In the genomic region with DNA sequence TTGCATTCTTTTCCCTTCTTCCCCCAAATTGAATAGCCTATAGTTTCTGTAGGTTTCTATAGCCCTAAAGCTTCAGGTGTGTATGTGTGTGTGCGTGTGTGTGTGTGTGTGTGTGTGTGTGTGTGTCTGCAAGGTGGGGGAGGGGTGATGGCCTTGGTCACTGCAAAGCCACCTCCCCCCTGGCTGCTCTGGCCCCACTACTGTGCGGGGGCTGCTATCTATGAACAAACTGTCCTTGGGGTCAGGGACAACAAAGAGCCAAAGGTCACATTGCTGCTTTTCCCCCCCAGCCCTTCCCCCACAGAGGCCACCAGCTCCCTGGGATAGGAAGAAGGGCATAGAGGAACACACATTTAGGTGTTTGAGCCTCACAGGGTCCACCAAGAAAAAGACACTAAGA, we compare ENCODE assay signal across 17 mouse cellular contexts. TPM values are rescaled to one million over a fixed set of nuclear protein-coding genes. Genes with fewer than 3 reads are reported as not detected.
DNase-seq lines count a peak whose midpoint lies in the region; ATAC-seq and TF ChIP-seq lines count a peak whose summit lies in the region.
"Had no signal": no experiment of that assay in that cellular context is flagged by ENCODE, and none has a peak within 500 bp of the region (broad histone marks: within the 10 kb centered on the region; RNA-seq: fewer than 3 reads in every experiment).

No protein-coding gene starts in this region.

- no peak for TF ChIP-seq CTCF in intestine, postnatal 0 days (IDR thresholded peaks at IDR 0.05; ENCODE audit: low read depth)

- peak overlapping the region; percentile 84; the same call in 1 of the 2 replicates for H3K4me2 ChIP-seq in heart, embryonic 11.5 days
- H3K4me2 ChIP-seq in embryonic facial prominence, embryonic 13.5 days, result peak overlapping the region; percentile 69; the same call in 1 of the 2 replicates
- H3K4me2 ChIP-seq in intestine, postnatal 0 days (replicated peaks; ENCODE audit: low read depth), result peak overlapping the region; percentile 67; the same call in 1 of the 2 replicates
- peak overlapping the region; percentile 60 for H3K4me2 ChIP-seq in liver, embryonic 13.5 days

- H3K27ac ChIP-seq in heart, embryonic 11.5 days (ENCODE audit: low read depth, low read length), result no peak overlapping the region
- H3K27ac ChIP-seq in embryonic facial prominence, embryonic 13.5 days, result 0 out of 2 replicates have a peak overlapping the region, but pooled peaks have one; percentile 73
- H3K27ac ChIP-seq in intestine, postnatal 0 days (ENCODE audit: low read depth, low read length), result no peak overlapping the region
- peak overlapping the region; percentile 78; the same call in 1 of the 2 replicates for H3K27ac ChIP-seq in liver, embryonic 13.5 days
- H3K27ac ChIP-seq: forebrain, embryonic 15.5 days had no signal

- 42% methylated on average over 2 of the region's 2 CpGs for WGBS in heart, embryonic 11.5 days (ENCODE audit: insufficient replicate concordance)
- WGBS in embryonic facial prominence, embryonic 13.5 days, result 55% methylated on average over 2 of the region's 2 CpGs
- WGBS in intestine, postnatal 0 days, result 31% methylated on average over 2 of the region's 2 CpGs
- WGBS in liver, embryonic 13.5 days (ENCODE audit: insufficient replicate concordance), result 14% methylated on average over 2 of the region's 2 CpGs

- no peak overlapping the region for H3K4me3 ChIP-seq in heart, embryonic 11.5 days (ENCODE audit: low read depth, low read length)
- H3K4me3 ChIP-seq in embryonic facial prominence, embryonic 13.5 days, result no peak overlapping the region
- H3K4me3 ChIP-seq in intestine, postnatal 0 days (ENCODE audit: low read depth, low read length), result no peak overlapping the region
- no peak overlapping the region for H3K4me3 ChIP-seq in liver, embryonic 13.5 days (replicated peaks)

- peaks cover 9% of the 10 kb centered on the region for H3K4me1 ChIP-seq in heart, embryonic 11.5 days (ENCODE audit: control insufficient read depth, insufficient read depth, low read length)
- H3K4me1 ChIP-seq in embryonic facial prominence, embryonic 13.5 days, result peaks cover 12% of the 10 kb centered on the region; the same call in 1 of the 2 replicates
- 0 out of 2 replicates have a peak, but pooled peaks cover 5% of the 10 kb centered on the region for H3K4me1 ChIP-seq in intestine, postnatal 0 days (replicated peaks; ENCODE audit: control insufficient read depth, insufficient read depth, low read length)
- H3K4me1 ChIP-seq in liver, embryonic 13.5 days (replicated peaks), result peaks cover 37% of the 10 kb centered on the region

- no peak for ATAC-seq in heart, embryonic 11.5 days (replicated peaks; ENCODE audit: insufficient number of reproducible peaks, low FRiP score, low TSS enrichment)
- ATAC-seq in embryonic facial prominence, embryonic 13.5 days (ENCODE audit: insufficient number of reproducible peaks, insufficient read depth, low FRiP score, low TSS enrichment, low read depth), result no peak
- no peak for ATAC-seq in intestine, postnatal 0 days
- peak; percentile 58 for ATAC-seq in liver, embryonic 13.5 days (ENCODE audit: low read depth)
- ATAC-seq in megakaryocyte progenitor cell, adult 5-6 weeks (replicated peaks; ENCODE audit: poor library complexity), result no peak
- ATAC-seq: activated CD4-positive, CD25-positive, alpha-beta regulatory T cell, adult 4 months; forebrain, embryonic 15.5 days had no signal

- no peaks in the 10 kb centered on the region for H3K27me3 ChIP-seq in heart, embryonic 11.5 days (ENCODE audit: control insufficient read depth, insufficient read depth, low read length)
- H3K27me3 ChIP-seq in embryonic facial prominence, embryonic 13.5 days, result no peaks in the 10 kb centered on the region
- no peaks in the 10 kb centered on the region for H3K27me3 ChIP-seq in intestine, postnatal 0 days (replicated peaks; ENCODE audit: control insufficient read depth, insufficient read depth, low read length)
- peaks cover 15% of the 10 kb centered on the region; the same call in 1 of the 2 replicates for H3K27me3 ChIP-seq in liver, embryonic 13.5 days
- H3K27me3 ChIP-seq: forebrain, embryonic 15.5 days had no signal

- no peaks in the 10 kb centered on the region for H3K36me3 ChIP-seq in heart, embryonic 11.5 days (ENCODE audit: control insufficient read depth, insufficient read depth, low read length)
- H3K36me3 ChIP-seq in embryonic facial prominence, embryonic 13.5 days, result peaks cover 3% of the 10 kb centered on the region; the same call in 1 of the 2 replicates
- H3K36me3 ChIP-seq in intestine, postnatal 0 days (ENCODE audit: control insufficient read depth, insufficient read depth), result no peaks in the 10 kb centered on the region; the same call in 1 of the 2 replicates
- peaks cover 9% of the 10 kb centered on the region; the same call in 1 of the 2 replicates for H3K36me3 ChIP-seq in liver, embryonic 13.5 days
- H3K36me3 ChIP-seq: forebrain, embryonic 15.5 days had no signal

- H3K9ac ChIP-seq in heart, embryonic 11.5 days (ENCODE audit: low read depth, low read length), result no peak overlapping the region
- no peak overlapping the region; the same call in 1 of the 2 replicates for H3K9ac ChIP-seq in embryonic facial prominence, embryonic 13.5 days
- no peak overlapping the region for H3K9ac ChIP-seq in intestine, postnatal 0 days (ENCODE audit: low read depth, low read length)
- 0 out of 2 replicates have a peak overlapping the region, but pooled peaks have one; percentile 62 for H3K9ac ChIP-seq in liver, embryonic 13.5 days

- intact Hi-C loops in left cerebral cortex, postnatal 4 days (cut with DNase I), result no loop called here

- no peak for DNase-seq in heart, adult 8-10 months (ENCODE audit: low spot score)
- DNase-seq in liver, embryonic 13.5 days, result no peak
- no peak for DNase-seq in frontal cortex, postnatal 14 days (ENCODE audit: low spot score in 2 of 2)
- no peak for DNase-seq in left cerebral cortex, postnatal 4 days
- DNase-seq: right cerebral cortex, adult 18-20 months had no signal

- H3K9me3 ChIP-seq in heart, embryonic 11.5 days (replicated peaks; ENCODE audit: control insufficient read depth, low read length), result no peaks in the 10 kb centered on the region
- no peaks in the 10 kb centered on the region for H3K9me3 ChIP-seq in embryonic facial prominence, embryonic 13.5 days
- no peaks in the 10 kb centered on the region for H3K9me3 ChIP-seq in intestine, postnatal 0 days (ENCODE audit: control insufficient read depth)
- no peaks in the 10 kb centered on the region for H3K9me3 ChIP-seq in liver, embryonic 13.5 days (replicated peaks)
- H3K9me3 ChIP-seq: forebrain, embryonic 15.5 days had no signal

RNA-seq across cellular contexts. Expression of a gene that starts 9.0 kb away (rescaled TPM):
- 13.9 and 14.2 TPM in 2 replicates for polyA plus RNA-seq in heart, embryonic 11.5 days (2014; fragmentation: Nextera tagmentation; extraction: Ambion mirVana)
- 10 to 100 TPM; 20.6 to 24.3 (median 22.9) TPM for total RNA-seq in heart, adult 8-10 months (2022)
- 30.1 and 33.2 TPM in 2 replicates for polyA plus RNA-seq in embryonic facial prominence, embryonic 13.5 days (2015; fragmentation: Nextera tagmentation; extraction: Ambion mirVana)
- 11.4 and 11.9 TPM in 2 replicates for polyA plus RNA-seq in intestine, postnatal 0 days (2015; fragmentation: Nextera tagmentation; extraction: Ambion mirVana)
- 9.2 and 9.3 TPM in 2 replicates for polyA plus RNA-seq in liver, embryonic 13.5 days (2015; fragmentation: Nextera tagmentation; extraction: Ambion mirVana)
- total RNA-seq in left cerebral cortex, postnatal 4 days (2021), result 10 to 100 TPM; 56.9 to 60.8 TPM
- 16.4 and 16.8 TPM in 2 replicates for total RNA-seq in megakaryocyte progenitor cell, adult 5-6 weeks (2015)
- total RNA-seq in megakaryocyte progenitor cell, adult 5-6 weeks (2017), result 12.5 and 13.1 TPM in 2 replicates

RNA-seq across cellular contexts. Expression of a gene that starts 10.5 kb away (rescaled TPM):
- polyA plus RNA-seq in heart, embryonic 11.5 days (2014; fragmentation: Nextera tagmentation; extraction: Ambion mirVana), result 0.59 TPM in 1 of 2 replicates, not detected in the other
- not detected for total RNA-seq in heart, adult 8-10 months (2022)
- polyA plus RNA-seq in embryonic facial prominence, embryonic 13.5 days (2015; fragmentation: Nextera tagmentation; extraction: Ambion mirVana), result 0.62 and 1.8 TPM in 2 replicates
- 11.8 and 12.4 TPM in 2 replicates for polyA plus RNA-seq in intestine, postnatal 0 days (2015; fragmentation: Nextera tagmentation; extraction: Ambion mirVana)
- polyA plus RNA-seq in liver, embryonic 13.5 days (2015; fragmentation: Nextera tagmentation; extraction: Ambion mirVana), result 25.6 and 29.4 TPM in 2 replicates
- not detected for total RNA-seq in left cerebral cortex, postnatal 4 days (2021)
- total RNA-seq in megakaryocyte progenitor cell, adult 5-6 weeks (2015), result not detected in 2 replicates
- total RNA-seq in megakaryocyte progenitor cell, adult 5-6 weeks (2017), result not detected in 2 replicates
- total RNA-seq: gastrocnemius, postnatal 36 days; layer of hippocampus, adult 8-10 months; left cerebral cortex, postnatal 36 days; neutrophil, adult 5-6 weeks had no signal
- polyA plus RNA-seq: brain, embryonic 14.5 days; forebrain, embryonic 15.5 days; hindbrain, embryonic 11.5 days had no signal

RNA-seq across cellular contexts. Expression of a gene that starts 11.3 kb away (rescaled TPM):
- polyA plus RNA-seq in heart, embryonic 11.5 days (2014; fragmentation: Nextera tagmentation; extraction: Ambion mirVana), result 17.6 and 21.4 TPM in 2 replicates
- total RNA-seq in heart, adult 8-10 months (2022), result 10 to 100 TPM; 79.6 to 99.9 (median 98.8) TPM
- polyA plus RNA-seq in embryonic facial prominence, embryonic 13.5 days (2015; fragmentation: Nextera tagmentation; extraction: Ambion mirVana), result 36.0 and 43.2 TPM in 2 replicates
- polyA plus RNA-seq in intestine, postnatal 0 days (2015; fragmentation: Nextera tagmentation; extraction: Ambion mirVana), result 8.9 and 9.1 TPM in 2 replicates
- 15.0 and 17.4 TPM in 2 replicates for polyA plus RNA-seq in liver, embryonic 13.5 days (2015; fragmentation: Nextera tagmentation; extraction: Ambion mirVana)
- 10 to 100 TPM; 87.1 to 96.8 TPM for total RNA-seq in left cerebral cortex, postnatal 4 days (2021)
- total RNA-seq in megakaryocyte progenitor cell, adult 5-6 weeks (2015), result 58.1 and 74.7 TPM in 2 replicates
- total RNA-seq in megakaryocyte progenitor cell, adult 5-6 weeks (2017), result 44.9 and 48.6 TPM in 2 replicates

RNA-seq across cellular contexts. Expression of a gene that starts 21.8 kb away (rescaled TPM):
- polyA plus RNA-seq in heart, embryonic 11.5 days (2014; fragmentation: Nextera tagmentation; extraction: Ambion mirVana), result 2.1 and 2.2 TPM in 2 replicates
- 1 to 10 TPM; 3.6 to 4.3 (median 4.3) TPM for total RNA-seq in heart, adult 8-10 months (2022)
- polyA plus RNA-seq in embryonic facial prominence, embryonic 13.5 days (2015; fragmentation: Nextera tagmentation; extraction: Ambion mirVana), result 6.0 and 6.7 TPM in 2 replicates
- polyA plus RNA-seq in intestine, postnatal 0 days (2015; fragmentation: Nextera tagmentation; extraction: Ambion mirVana), result 1.1 and 1.2 TPM in 2 replicates
- 0.37 and 0.82 TPM in 2 replicates for polyA plus RNA-seq in liver, embryonic 13.5 days (2015; fragmentation: Nextera tagmentation; extraction: Ambion mirVana)
- 10 to 100 TPM; 18.8 to 20.2 TPM for total RNA-seq in left cerebral cortex, postnatal 4 days (2021)
- 0.17 TPM in 1 of 2 replicates, not detected in the other for total RNA-seq in megakaryocyte progenitor cell, adult 5-6 weeks (2015)
- total RNA-seq in megakaryocyte progenitor cell, adult 5-6 weeks (2017), result not detected in 2 replicates

RNA-seq across cellular contexts. Expression of a gene that starts 25.7 kb away (rescaled TPM):
- not detected in 2 replicates for polyA plus RNA-seq in heart, embryonic 11.5 days (2014; fragmentation: Nextera tagmentation; extraction: Ambion mirVana)
- not detected for total RNA-seq in heart, adult 8-10 months (2022)
- not detected in 2 replicates for polyA plus RNA-seq in embryonic facial prominence, embryonic 13.5 days (2015; fragmentation: Nextera tagmentation; extraction: Ambion mirVana)
- polyA plus RNA-seq in intestine, postnatal 0 days (2015; fragmentation: Nextera tagmentation; extraction: Ambion mirVana), result not detected in 2 replicates
- not detected in 2 replicates for polyA plus RNA-seq in liver, embryonic 13.5 days (2015; fragmentation: Nextera tagmentation; extraction: Ambion mirVana)
- 1 to 10 TPM; 1.4 to 1.7 TPM for total RNA-seq in left cerebral cortex, postnatal 4 days (2021)
- not detected in 2 replicates for total RNA-seq in megakaryocyte progenitor cell, adult 5-6 weeks (2015)
- total RNA-seq in megakaryocyte progenitor cell, adult 5-6 weeks (2017), result not detected in 2 replicates
- total RNA-seq: gastrocnemius, postnatal 36 days; neutrophil, adult 5-6 weeks had no signal
- polyA plus RNA-seq: hindbrain, embryonic 11.5 days had no signal

Comparison
In these comparisons a context has a peak if more than half of its experiments do, and no peak if none do; other contexts are left out.
1. H3K27ac ChIP-seq: peak in embryonic facial prominence, embryonic 13.5 days (single experiment) and liver, embryonic 13.5 days (single experiment); none in heart, embryonic 11.5 days (single experiment) and intestine, postnatal 0 days (single experiment).
2. Peak in every context shown above with its lines, with median percentiles within 50 percentile points of each other: H3K4me2 ChIP-seq.